Mouse (Mus musculus) kidney, postnatal 25 days (tissue): Measurements from ENCODE around the gene Lgr6.

Source experiments
- DNase-seq, 2 experiments: peaks; one replicate each; pipeline ENCODE4 v3.0.0; 2021; ENCODE audit warnings: mixed read lengths in 2 of 2

Lgr6 gene

GRCm38 (mm10) chr1:134942898-134943297, 162.2 kb downstream of the Lgr6 start:
- DNase-seq = no peak

DNA sequence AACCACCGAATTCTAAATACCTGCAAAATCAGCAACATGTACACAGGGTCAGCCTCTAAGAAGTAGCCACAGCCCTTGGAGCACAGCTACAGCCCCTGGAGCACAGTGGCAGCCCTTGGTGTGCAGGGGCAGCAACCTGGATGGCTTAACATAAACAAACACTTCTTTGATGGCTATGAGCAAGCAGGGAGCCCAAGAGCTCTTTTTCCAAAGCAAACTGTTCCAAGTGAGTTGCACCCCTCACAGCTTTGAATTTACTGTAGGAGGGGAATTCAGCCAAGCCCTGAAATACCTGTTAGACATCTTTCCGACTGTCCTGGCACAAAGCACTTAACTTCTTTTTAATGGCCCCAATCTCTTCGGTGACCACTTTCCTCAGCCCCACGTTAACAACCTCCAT, 164.2 kb downstream of the Lgr6 start:
- DNase-seq = no peak

GRCm38 (mm10) chr1:134938233-134938632, 166.8 kb downstream of the Lgr6 start:
- no peak for DNase-seq

GRCm38 (mm10) chr1:134936335-134936734, 168.7 kb downstream of the Lgr6 start:
- no peak for DNase-seq
